Mouse (Mus musculus) spleen, adult 2 months (tissue): ENCODE measurements around the gene Gm2115.

Experiments used
- CTCF ChIP-seq: fragments of 200-500 bp; IDR thresholded peaks from 2 replicates; pipeline ENCODE4 v1.5.1; 2011; ENCODE audit warnings: mild to moderate bottlenecking, inconsistent platforms; ENCODE audit not compliant: insufficient read depth, insufficient read length, insufficient replicate concordance; ENCODE audit errors: extremely low read depth
- POLR2A ChIP-seq: fragments of 200-500 bp; IDR thresholded peaks from 2 replicates; pipeline ENCODE4 v1.6.1; 2011; ENCODE audit warnings: low read depth, low read length, inconsistent platforms

DNA sequence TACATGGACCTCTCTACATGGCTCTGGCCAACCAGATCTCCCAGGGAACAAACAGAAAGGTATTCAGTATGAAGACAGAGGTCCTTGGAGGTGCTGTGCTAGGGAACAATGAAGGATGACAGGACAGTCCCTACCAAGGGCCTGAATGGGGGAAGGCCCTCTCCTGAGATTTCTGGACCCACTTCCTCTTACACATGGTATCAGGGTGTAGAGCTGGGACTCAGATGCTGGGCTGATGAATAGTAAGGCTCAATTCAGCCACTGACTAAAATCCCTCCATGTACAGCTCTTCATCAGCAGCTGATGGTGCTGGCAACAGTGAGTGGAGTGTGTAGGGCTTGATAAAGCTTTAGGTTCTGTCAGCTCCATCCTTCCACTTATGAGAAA is 66.2 kb downstream of the Gm2115 start:
- no peak for TF ChIP-seq POLR2A
- TF ChIP-seq CTCF = no peak
